Mouse (Mus musculus): ENCODE data around the gene Osbpl11.

DNA sequence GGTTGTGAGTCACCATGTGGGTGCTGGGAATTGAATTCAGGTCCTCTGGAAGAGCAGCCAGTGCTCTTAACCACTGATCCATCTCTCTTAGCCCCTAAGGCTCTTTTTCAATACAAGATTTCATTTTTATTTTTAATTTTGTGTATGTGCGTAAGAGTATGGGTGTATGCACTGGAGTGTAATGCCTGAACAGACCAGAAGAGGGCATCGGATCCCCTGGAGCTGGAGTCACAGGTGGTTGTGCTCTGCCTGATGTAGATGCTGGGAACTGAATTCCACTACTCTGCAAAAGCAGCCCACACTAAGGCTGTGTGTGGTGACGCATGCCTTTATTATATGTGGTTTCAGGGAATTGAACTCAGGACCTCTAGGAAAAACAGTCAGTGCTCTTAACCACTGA, 38.7 kb upstream of the Osbpl11 start:
- TF ChIP-seq CTCF (IDR thresholded peaks at IDR 0.05; ENCODE audit: low read depth, low read length) = no peak
- TF ChIP-seq POLR2A (IDR thresholded peaks at IDR 0.05; ENCODE audit: extremely low read depth, insufficient read depth, low read length) = no peak
